Mouse (Mus musculus): Measurements from ENCODE around the gene Tmem86a. TPM values are rescaled to one million over a fixed set of nuclear protein-coding genes. Genes with fewer than 3 reads are reported as not detected.
A peak's percentile ranks its signal among the peaks of the same experiment; 100 is the strongest.

Gene Tmem86a
- polyA plus RNA-seq, 1 experiment from 2014 or later, result 36.5 TPM

DNA sequence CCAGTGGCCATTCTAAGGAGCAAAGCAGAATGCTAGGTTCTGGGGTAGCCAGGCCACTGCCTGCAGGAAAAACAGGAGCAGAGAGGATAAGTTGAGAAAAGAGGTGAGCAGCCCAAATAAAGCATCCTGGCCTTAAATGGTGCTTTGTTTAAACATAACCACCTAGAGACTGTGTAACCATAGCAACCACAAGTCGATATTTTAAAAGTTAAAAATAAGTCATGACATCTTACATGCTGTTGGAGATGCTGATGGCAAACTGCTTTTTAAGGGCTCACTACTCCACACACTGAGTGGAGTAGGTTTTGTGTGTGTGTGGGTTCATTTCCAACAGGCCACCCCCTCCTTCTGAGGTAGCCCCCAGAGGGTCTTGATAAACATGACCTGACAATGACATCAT lies 34.7 kb downstream of the Tmem86a start:
- no peaks in the 10 kb centered on the region for H3K9me3 ChIP-seq (ENCODE audit: low read length)
- ATAC-seq (no peak), DNase-seq (ENCODE audit: low spot score) (no peak)
- no peak overlapping the region for H3K4me3 ChIP-seq (ENCODE audit: low read depth, low read length)
- H3K27ac ChIP-seq (ENCODE audit: low read length), result no peak overlapping the region
- 30% methylated on average over 1 of the region's 1 CpGs for WGBS
- H3K4me1 ChIP-seq (ENCODE audit: insufficient read depth, low read depth, low read length), result no peaks in the 10 kb centered on the region
- TF ChIP-seq CTCF (IDR thresholded peaks at IDR 0.05) (no peak), EP300 (IDR thresholded peaks at IDR 0.05) (no peak)
- H3K27me3 ChIP-seq (replicated peaks; ENCODE audit: insufficient read depth, low read length), result no peaks in the 10 kb centered on the region
- no peaks in the 10 kb centered on the region for H3K36me3 ChIP-seq (ENCODE audit: insufficient read depth, low read length)
- H3K4me2 ChIP-seq (replicated peaks; ENCODE audit: low read depth, low read length), result no peak overlapping the region
- H3K9ac ChIP-seq (replicated peaks; ENCODE audit: low read depth), result no peak overlapping the region

DNA sequence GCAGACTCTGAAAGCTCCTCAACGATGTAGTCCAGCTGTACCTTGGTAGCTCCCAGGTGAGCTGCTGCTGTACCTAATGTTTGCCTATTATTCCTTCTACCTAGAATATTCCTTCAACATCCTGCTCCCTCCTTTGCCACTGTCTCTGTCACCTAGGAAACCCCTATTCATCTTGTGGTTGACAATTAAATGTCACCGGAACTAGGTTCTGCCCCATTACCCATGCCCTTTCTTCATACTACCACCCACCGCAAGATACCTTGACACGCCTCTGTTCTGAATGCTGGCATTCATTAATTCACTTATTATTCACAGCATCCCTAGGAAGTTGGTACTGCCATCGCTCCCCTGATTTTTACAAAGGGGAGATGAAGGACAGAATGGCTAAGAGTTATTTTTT lies 43.5 kb downstream of the Tmem86a start:
- H3K27me3 ChIP-seq (replicated peaks; ENCODE audit: insufficient read depth, low read length), result no peaks in the 10 kb centered on the region
- no peak for TF ChIP-seq EP300 (IDR thresholded peaks at IDR 0.05)
- TF ChIP-seq CTCF (IDR thresholded peaks at IDR 0.05), result no peak
- ATAC-seq (no peak), DNase-seq (ENCODE audit: low spot score) (no peak)
- H3K4me1 ChIP-seq (ENCODE audit: insufficient read depth, low read depth, low read length), result no peaks in the 10 kb centered on the region
- H3K27ac ChIP-seq (ENCODE audit: low read length), result no peak overlapping the region
- WGBS, result 79% methylated on average over 5 of the region's 5 CpGs
- no peaks in the 10 kb centered on the region for H3K9me3 ChIP-seq (ENCODE audit: low read length)
- H3K4me2 ChIP-seq (replicated peaks; ENCODE audit: low read depth, low read length), result no peak overlapping the region
- no peaks in the 10 kb centered on the region for H3K36me3 ChIP-seq (ENCODE audit: insufficient read depth, low read length)
- H3K4me3 ChIP-seq (ENCODE audit: low read depth, low read length), result no peak overlapping the region
- no peak overlapping the region for H3K9ac ChIP-seq (replicated peaks; ENCODE audit: low read depth)

DNA sequence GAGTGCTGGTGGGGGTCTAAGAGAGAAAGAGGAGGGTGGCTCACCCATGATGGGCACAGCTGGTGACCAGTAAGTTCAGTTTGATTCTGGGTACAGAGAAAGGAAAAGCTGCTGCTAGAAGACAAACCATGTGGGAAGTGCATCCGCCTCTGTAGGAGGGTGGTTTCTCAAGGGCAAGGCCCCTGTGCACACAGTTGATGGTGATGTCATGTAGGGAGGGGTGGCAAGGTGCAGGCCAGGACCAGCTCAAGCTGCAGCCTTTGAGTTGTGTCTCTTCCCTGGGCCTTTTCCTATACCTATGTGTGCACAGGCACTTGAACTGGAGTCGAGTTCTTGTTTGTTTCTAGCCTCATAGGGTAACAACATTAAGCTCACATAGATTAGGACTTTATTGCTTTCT lies 44.6 kb downstream of the Tmem86a start:
- Histone ChIP-seq H3K9me3 (ENCODE audit: low read length) (no peaks in the 10 kb centered on the region), H3K27me3 (replicated peaks; ENCODE audit: insufficient read depth, low read length) (no peaks in the 10 kb centered on the region), H3K9ac (replicated peaks; ENCODE audit: low read depth) (no peak overlapping the region), H3K36me3 (ENCODE audit: insufficient read depth, low read length) (no peaks in the 10 kb centered on the region), H3K27ac (ENCODE audit: low read length) (no peak overlapping the region), H3K4me1 (ENCODE audit: insufficient read depth, low read depth, low read length) (no peaks in the 10 kb centered on the region), H3K4me2 (replicated peaks; ENCODE audit: low read depth, low read length) (no peak overlapping the region), H3K4me3 (ENCODE audit: low read depth, low read length) (no peak overlapping the region)
- 46% methylated on average over 2 of the region's 2 CpGs for WGBS
- ATAC-seq, result no peak
- DNase-seq (ENCODE audit: low spot score), result no peak
- no peak for TF ChIP-seq CTCF (IDR thresholded peaks at IDR 0.05)
- no peak for TF ChIP-seq EP300 (IDR thresholded peaks at IDR 0.05)

DNA sequence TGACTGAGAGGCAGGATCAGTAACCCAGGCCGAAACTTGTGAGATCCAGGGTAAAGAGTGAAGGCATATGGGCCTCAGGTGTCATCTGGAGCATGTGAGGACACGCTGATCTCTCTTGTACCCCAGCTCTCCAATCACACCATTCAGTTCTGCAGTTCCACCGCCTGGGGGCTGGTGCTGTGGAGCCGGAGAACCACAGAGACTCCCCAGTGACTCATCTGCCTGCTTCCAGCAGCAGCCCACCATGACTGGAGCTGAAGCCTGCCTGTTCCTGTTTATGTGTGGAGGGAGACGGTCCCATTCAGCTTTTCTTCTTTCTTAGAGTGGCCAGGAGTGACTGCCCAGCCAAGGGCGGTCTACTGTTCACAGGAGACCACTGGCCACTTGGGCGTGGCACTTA lies 47.6 kb downstream of the Tmem86a start:
- DNase-seq (ENCODE audit: low spot score), result no peak

GRCm38 (mm10) chr7:47099306-47099705 lies 48.9 kb downstream of the Tmem86a start:
- Histone ChIP-seq H3K9me3 (ENCODE audit: low read length) (no peaks in the 10 kb centered on the region), H3K36me3 (ENCODE audit: insufficient read depth, low read length) (no peaks in the 10 kb centered on the region), H3K9ac (replicated peaks; ENCODE audit: low read depth) (no peak overlapping the region), H3K27ac (ENCODE audit: low read length) (no peak overlapping the region; the same call in 1 of the 2 replicates), H3K4me2 (replicated peaks; ENCODE audit: low read depth, low read length) (no peak overlapping the region), H3K4me1 (ENCODE audit: insufficient read depth, low read depth, low read length) (no peaks in the 10 kb centered on the region), H3K4me3 (ENCODE audit: low read depth, low read length) (no peak overlapping the region), H3K27me3 (replicated peaks; ENCODE audit: insufficient read depth, low read length) (no peaks in the 10 kb centered on the region)
- WGBS, result 78% methylated on average over 7 of the region's 7 CpGs
- no peak for ATAC-seq
- DNase-seq (ENCODE audit: low spot score), result no peak
- no peak for TF ChIP-seq CTCF (IDR thresholded peaks at IDR 0.05)
- no peak for TF ChIP-seq EP300 (IDR thresholded peaks at IDR 0.05)

More for the DNA sequence above, 47.6 kb downstream of the Tmem86a start:
- H3K4me2 ChIP-seq (replicated peaks; ENCODE audit: low read depth, low read length), result no peak overlapping the region
- no peaks in the 10 kb centered on the region for H3K9me3 ChIP-seq (ENCODE audit: low read length)
- ATAC-seq, result no peak
- H3K27ac ChIP-seq (ENCODE audit: low read length), result no peak overlapping the region
- H3K4me3 ChIP-seq (ENCODE audit: low read depth, low read length), result no peak overlapping the region
- TF ChIP-seq EP300 (IDR thresholded peaks at IDR 0.05), result no peak
- peak; percentile 37 for TF ChIP-seq CTCF (IDR thresholded peaks at IDR 0.05)
- WGBS, result 55% methylated on average over 7 of the region's 7 CpGs
- no peaks in the 10 kb centered on the region for H3K36me3 ChIP-seq (ENCODE audit: insufficient read depth, low read length)
- H3K9ac ChIP-seq (replicated peaks; ENCODE audit: low read depth), result no peak overlapping the region
- H3K27me3 ChIP-seq (replicated peaks; ENCODE audit: insufficient read depth, low read length), result no peaks in the 10 kb centered on the region
- H3K4me1 ChIP-seq (ENCODE audit: insufficient read depth, low read depth, low read length), result no peaks in the 10 kb centered on the region

- no peak for TF ChIP-seq CTCF (IDR thresholded peaks at IDR 0.05)
- TF ChIP-seq EP300 (IDR thresholded peaks at IDR 0.05), result 0 out of 2 replicates have a peak, but pooled peaks have one; percentile 20
- peak; percentile 82 for ATAC-seq
Measured at GRCm38 (mm10) chr7:47100615-47101014, 50.2 kb downstream of the Tmem86a start.

DNA sequence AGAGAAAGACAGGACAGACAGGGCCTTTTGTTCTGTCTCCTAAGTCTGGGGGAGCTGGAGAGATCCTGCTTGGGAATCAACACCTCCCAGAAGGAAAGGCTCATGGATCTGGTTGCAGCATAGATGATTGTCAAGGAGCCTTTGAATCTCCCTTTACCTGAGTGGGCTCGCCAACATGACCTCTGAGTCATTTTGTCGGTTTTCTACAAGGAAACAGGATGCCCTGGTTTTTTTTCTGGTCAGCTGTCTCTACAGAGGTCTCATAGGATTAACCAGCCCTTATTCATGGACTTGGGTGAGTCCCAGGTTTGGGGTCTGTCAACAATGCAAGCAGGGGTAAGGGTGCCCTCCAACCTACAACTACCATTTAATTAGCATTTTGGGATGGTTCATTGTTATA lies 52.6 kb downstream of the Tmem86a start:
- Histone ChIP-seq H3K9me3 (ENCODE audit: low read length) (no peaks in the 10 kb centered on the region), H3K4me3 (ENCODE audit: low read depth, low read length) (no peak overlapping the region), H3K36me3 (ENCODE audit: insufficient read depth, low read length) (no peaks in the 10 kb centered on the region), H3K4me1 (ENCODE audit: insufficient read depth, low read depth, low read length) (no peaks in the 10 kb centered on the region), H3K9ac (replicated peaks; ENCODE audit: low read depth) (no peak overlapping the region), H3K27me3 (replicated peaks; ENCODE audit: insufficient read depth, low read length) (no peaks in the 10 kb centered on the region), H3K27ac (ENCODE audit: low read length) (no peak overlapping the region), H3K4me2 (replicated peaks; ENCODE audit: low read depth, low read length) (no peak overlapping the region)
- TF ChIP-seq EP300 (IDR thresholded peaks at IDR 0.05), result no peak
- TF ChIP-seq CTCF (IDR thresholded peaks at IDR 0.05), result no peak
- WGBS, result 48% methylated on average over 2 of the region's 2 CpGs
- ATAC-seq (no peak), DNase-seq (ENCODE audit: low spot score) (no peak)

More at GRCm38 (mm10) chr7:47100615-47101014, 50.2 kb downstream of the Tmem86a start:
- Histone ChIP-seq H3K27me3 (replicated peaks; ENCODE audit: insufficient read depth, low read length) (no peaks in the 10 kb centered on the region), H3K4me2 (replicated peaks; ENCODE audit: low read depth, low read length) (no peak overlapping the region), H3K36me3 (ENCODE audit: insufficient read depth, low read length) (no peaks in the 10 kb centered on the region), H3K4me3 (ENCODE audit: low read depth, low read length) (no peak overlapping the region), H3K27ac (ENCODE audit: low read length) (0 out of 2 replicates have a peak overlapping the region, but pooled peaks have one; percentile 28), H3K9me3 (ENCODE audit: low read length) (no peaks in the 10 kb centered on the region), H3K4me1 (ENCODE audit: insufficient read depth, low read depth, low read length) (no peaks in the 10 kb centered on the region), H3K9ac (replicated peaks; ENCODE audit: low read depth) (no peak overlapping the region)
- WGBS, result 49% methylated on average over 6 of the region's 6 CpGs
- peak; percentile 67 for DNase-seq (ENCODE audit: low spot score)
